Mouse (Mus musculus): ENCODE measurements around the gene Med13l. TPM values are rescaled to one million over a fixed set of nuclear protein-coding genes. Genes with fewer than 3 reads are reported as not detected.

The Med13l gene
- polyA plus RNA-seq, 1 experiment from 2014 or later: 9.8 TPM

GRCm38 (mm10) chr5:118721416-118721815, 160.9 kb downstream of the Med13l start:
- Histone ChIP-seq H3K36me3 (ENCODE audit: control insufficient read depth, insufficient read depth, low read length) (no peaks in the 10 kb centered on the region), H3K27ac (ENCODE audit: low read depth, low read length) (no peak overlapping the region), H3K4me1 (ENCODE audit: control insufficient read depth, insufficient read depth, low read length) (peaks cover 6% of the 10 kb centered on the region; the same call in 1 of the 2 replicates), H3K9ac (ENCODE audit: low read length) (no peak overlapping the region), H3K9me3 (ENCODE audit: control insufficient read depth, low read length) (no peaks in the 10 kb centered on the region), H3K27me3 (ENCODE audit: control insufficient read depth, insufficient read depth, low read length) (no peaks in the 10 kb centered on the region), H3K4me3 (ENCODE audit: low read depth, low read length) (no peak overlapping the region), H3K4me2 (no peak overlapping the region)
- 92% methylated on average over 12 of the region's 12 CpGs for WGBS
- no peak for ATAC-seq (ENCODE audit: low FRiP score)
- DNase-seq (ENCODE audit: low spot score, missing footprints): no peak

- 92% methylated on average over 5 of the region's 5 CpGs for WGBS
- ATAC-seq (ENCODE audit: low FRiP score): no peak
- H3K36me3 ChIP-seq (ENCODE audit: control insufficient read depth, insufficient read depth, low read length): no peaks in the 10 kb centered on the region
Observed at GRCm38 (mm10) chr5:118721848-118722247, 161.4 kb downstream of the Med13l start.

GRCm38 (mm10) chr5:118722456-118722855, 162.0 kb downstream of the Med13l start:
- WGBS: 76% methylated on average over 3 of the region's 3 CpGs
- H3K4me3 ChIP-seq (ENCODE audit: low read depth, low read length): no peak overlapping the region
- H3K4me2 ChIP-seq: no peak overlapping the region
- no peaks in the 10 kb centered on the region for H3K27me3 ChIP-seq (ENCODE audit: control insufficient read depth, insufficient read depth, low read length)
- no peak for DNase-seq (ENCODE audit: low spot score, missing footprints)
- H3K27ac ChIP-seq (ENCODE audit: low read depth, low read length): no peak overlapping the region
- H3K36me3 ChIP-seq (ENCODE audit: control insufficient read depth, insufficient read depth, low read length): no peaks in the 10 kb centered on the region
- H3K9me3 ChIP-seq (ENCODE audit: control insufficient read depth, low read length): no peaks in the 10 kb centered on the region
- H3K9ac ChIP-seq (ENCODE audit: low read length): no peak overlapping the region
- no peaks in the 10 kb centered on the region for H3K4me1 ChIP-seq (ENCODE audit: control insufficient read depth, insufficient read depth, low read length)
- ATAC-seq (ENCODE audit: low FRiP score): no peak

More at GRCm38 (mm10) chr5:118721848-118722247, 161.4 kb downstream of the Med13l start:
- no peak for DNase-seq (ENCODE audit: low spot score, missing footprints)
- no peak overlapping the region for H3K27ac ChIP-seq (ENCODE audit: low read depth, low read length)
- no peak overlapping the region for H3K4me2 ChIP-seq
- H3K4me1 ChIP-seq (ENCODE audit: control insufficient read depth, insufficient read depth, low read length): 0 out of 2 replicates have a peak, but pooled peaks cover 2% of the 10 kb centered on the region
- H3K9ac ChIP-seq (ENCODE audit: low read length): no peak overlapping the region
- H3K9me3 ChIP-seq (ENCODE audit: control insufficient read depth, low read length): no peaks in the 10 kb centered on the region
- no peak overlapping the region for H3K4me3 ChIP-seq (ENCODE audit: low read depth, low read length)
- H3K27me3 ChIP-seq (ENCODE audit: control insufficient read depth, insufficient read depth, low read length): no peaks in the 10 kb centered on the region

- DNase-seq (ENCODE audit: low spot score, missing footprints) (no peak), ATAC-seq (ENCODE audit: low FRiP score) (no peak)
- Histone ChIP-seq H3K27me3 (ENCODE audit: control insufficient read depth, insufficient read depth, low read length) (no peaks in the 10 kb centered on the region), H3K4me1 (ENCODE audit: control insufficient read depth, insufficient read depth, low read length) (no peaks in the 10 kb centered on the region), H3K4me3 (ENCODE audit: low read depth, low read length) (no peak overlapping the region), H3K4me2 (no peak overlapping the region), H3K9me3 (ENCODE audit: control insufficient read depth, low read length) (no peaks in the 10 kb centered on the region), H3K36me3 (ENCODE audit: control insufficient read depth, insufficient read depth, low read length) (peaks cover 13% of the 10 kb centered on the region), H3K9ac (ENCODE audit: low read length) (no peak overlapping the region), H3K27ac (ENCODE audit: low read depth, low read length) (no peak overlapping the region)
- WGBS: 74% methylated on average over 6 of the region's 6 CpGs
Observed at GRCm38 (mm10) chr5:118725425-118725824, 164.9 kb downstream of the Med13l start.

DNA sequence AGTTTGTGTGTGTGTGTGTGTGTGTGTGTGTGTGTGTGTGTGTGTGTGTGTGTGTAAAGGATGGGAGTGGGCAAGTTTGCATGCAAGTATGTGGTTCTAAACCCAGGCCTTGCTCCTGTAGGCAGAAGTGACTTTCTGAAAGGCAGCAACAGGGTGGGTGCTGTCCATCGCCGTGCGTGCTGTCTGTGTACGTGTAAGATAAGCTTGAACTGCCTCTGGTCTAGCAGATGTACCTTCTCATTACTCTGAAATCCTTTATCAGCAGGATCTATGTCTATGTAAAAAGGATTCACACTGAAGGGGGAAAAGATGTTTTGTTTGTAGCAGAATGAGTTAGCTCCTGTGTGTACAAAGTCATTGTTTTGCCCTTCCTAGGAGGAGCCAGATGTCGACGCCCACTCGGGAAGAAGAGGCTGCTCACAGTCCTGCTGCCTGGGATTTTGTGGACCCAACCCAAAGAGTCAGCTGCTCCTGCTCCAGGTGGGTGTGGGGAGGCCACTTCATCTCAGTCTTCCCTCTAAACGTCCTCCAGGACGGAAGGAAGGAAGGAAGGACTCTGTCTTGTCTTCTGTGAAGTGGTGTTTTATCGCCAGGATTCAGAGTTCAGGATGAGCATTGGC, 165.5 kb downstream of the Med13l start:
- H3K4me1 ChIP-seq (ENCODE audit: control insufficient read depth, insufficient read depth, low read length): no peaks in the 10 kb centered on the region
- H3K27ac ChIP-seq (ENCODE audit: low read depth, low read length): no peak overlapping the region
- no peak overlapping the region for H3K4me3 ChIP-seq (ENCODE audit: low read depth, low read length)
- no peaks in the 10 kb centered on the region for H3K9me3 ChIP-seq (ENCODE audit: control insufficient read depth, low read length)
- ATAC-seq (ENCODE audit: low FRiP score) (no peak), DNase-seq (ENCODE audit: low spot score, missing footprints) (no peak)
- no peak overlapping the region for H3K4me2 ChIP-seq
- no peak overlapping the region for H3K9ac ChIP-seq (ENCODE audit: low read length)
- H3K27me3 ChIP-seq (ENCODE audit: control insufficient read depth, insufficient read depth, low read length): no peaks in the 10 kb centered on the region
- WGBS: 83% methylated on average over 10 of the region's 10 CpGs
- H3K36me3 ChIP-seq (ENCODE audit: control insufficient read depth, insufficient read depth, low read length): peaks cover 13% of the 10 kb centered on the region

- DNase-seq (ENCODE audit: low spot score, missing footprints): no peak
- Histone ChIP-seq H3K9ac (ENCODE audit: low read length) (no peak overlapping the region), H3K4me1 (ENCODE audit: control insufficient read depth, insufficient read depth, low read length) (no peaks in the 10 kb centered on the region), H3K9me3 (ENCODE audit: control insufficient read depth, low read length) (no peaks in the 10 kb centered on the region), H3K4me2 (no peak overlapping the region), H3K27me3 (ENCODE audit: control insufficient read depth, insufficient read depth, low read length) (no peaks in the 10 kb centered on the region), H3K36me3 (ENCODE audit: control insufficient read depth, insufficient read depth, low read length) (peaks cover 13% of the 10 kb centered on the region), H3K27ac (ENCODE audit: low read depth, low read length) (no peak overlapping the region), H3K4me3 (ENCODE audit: low read depth, low read length) (no peak overlapping the region)
- ATAC-seq (ENCODE audit: low FRiP score): no peak
- 95% methylated on average over 16 of the region's 16 CpGs for WGBS
Observed at GRCm38 (mm10) chr5:118727336-118727735, 166.9 kb downstream of the Med13l start.

DNA sequence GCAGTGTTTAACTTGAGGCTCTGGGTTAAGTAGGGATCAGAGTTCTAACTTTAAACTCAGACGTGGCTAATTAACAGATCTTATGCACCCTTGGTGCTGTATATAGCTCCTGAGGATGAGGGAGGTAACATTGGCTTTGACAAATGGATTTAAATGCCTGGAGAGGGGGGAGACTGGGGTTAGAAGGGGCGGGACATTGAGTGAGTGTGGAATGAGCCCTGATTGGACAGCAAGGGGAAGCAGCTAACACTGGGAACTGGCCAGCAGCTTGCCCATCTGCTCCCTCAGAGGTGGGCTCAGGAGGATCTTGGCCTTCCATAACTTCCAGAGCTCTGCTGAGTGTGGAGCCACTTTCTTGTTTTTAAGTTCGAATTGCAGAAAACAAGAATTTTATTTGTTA, 171.7 kb downstream of the Med13l start:
- no peaks in the 10 kb centered on the region for H3K4me1 ChIP-seq (ENCODE audit: control insufficient read depth, insufficient read depth, low read length)
- DNase-seq (ENCODE audit: low spot score, missing footprints): peak; percentile 85
- no peaks in the 10 kb centered on the region for H3K27me3 ChIP-seq (ENCODE audit: control insufficient read depth, insufficient read depth, low read length)
- WGBS: 57% methylated on average over 3 of the region's 3 CpGs
- no peaks in the 10 kb centered on the region for H3K9me3 ChIP-seq (ENCODE audit: control insufficient read depth, low read length)
- no peak overlapping the region for H3K4me3 ChIP-seq (ENCODE audit: low read depth, low read length)
- no peak overlapping the region for H3K4me2 ChIP-seq
- H3K36me3 ChIP-seq (ENCODE audit: control insufficient read depth, insufficient read depth, low read length): peaks cover 25% of the 10 kb centered on the region
- ATAC-seq (ENCODE audit: low FRiP score): peak; percentile 50; the same call in 1 of the 2 replicates
- H3K27ac ChIP-seq (ENCODE audit: low read depth, low read length): no peak overlapping the region
- H3K9ac ChIP-seq (ENCODE audit: low read length): no peak overlapping the region

- H3K27ac ChIP-seq (ENCODE audit: low read depth, low read length): no peak overlapping the region
- H3K36me3 ChIP-seq (ENCODE audit: control insufficient read depth, insufficient read depth, low read length): peaks cover 24% of the 10 kb centered on the region
- no peak overlapping the region for H3K4me3 ChIP-seq (ENCODE audit: low read depth, low read length)
- no peaks in the 10 kb centered on the region for H3K27me3 ChIP-seq (ENCODE audit: control insufficient read depth, insufficient read depth, low read length)
- WGBS: 89% methylated on average over 8 of the region's 8 CpGs
- H3K9ac ChIP-seq (ENCODE audit: low read length): no peak overlapping the region
- H3K9me3 ChIP-seq (ENCODE audit: control insufficient read depth, low read length): no peaks in the 10 kb centered on the region
- H3K4me1 ChIP-seq (ENCODE audit: control insufficient read depth, insufficient read depth, low read length): no peaks in the 10 kb centered on the region
- H3K4me2 ChIP-seq: no peak overlapping the region
- ATAC-seq (ENCODE audit: low FRiP score) (no peak), DNase-seq (ENCODE audit: low spot score, missing footprints) (no peak)
Observed at GRCm38 (mm10) chr5:118732651-118733050, 172.2 kb downstream of the Med13l start.

DNA sequence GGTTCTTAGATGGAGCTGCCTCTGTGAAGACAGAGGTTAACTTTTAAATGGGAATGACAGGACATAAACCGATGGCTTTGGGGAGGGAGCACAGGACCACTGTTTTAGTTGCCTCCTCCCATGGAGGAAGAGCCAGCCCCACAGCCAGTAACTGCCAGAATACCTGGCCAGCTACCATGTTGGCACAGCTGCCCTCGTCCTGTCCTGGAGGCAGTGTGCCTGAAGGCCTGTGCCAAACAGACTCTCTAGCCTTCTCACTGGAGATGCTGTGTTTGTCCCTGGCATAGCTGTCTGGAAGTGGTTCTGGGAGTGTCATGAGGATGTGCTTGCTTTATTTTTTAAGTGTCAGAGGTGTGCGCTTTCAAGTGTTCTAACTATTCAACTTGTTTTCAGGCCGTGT, 173.1 kb downstream of the Med13l start:
- no peak for ATAC-seq (ENCODE audit: low FRiP score)
- Histone ChIP-seq H3K27me3 (ENCODE audit: control insufficient read depth, insufficient read depth, low read length) (no peaks in the 10 kb centered on the region), H3K4me1 (ENCODE audit: control insufficient read depth, insufficient read depth, low read length) (no peaks in the 10 kb centered on the region), H3K36me3 (ENCODE audit: control insufficient read depth, insufficient read depth, low read length) (peaks cover 19% of the 10 kb centered on the region), H3K4me3 (ENCODE audit: low read depth, low read length) (no peak overlapping the region), H3K4me2 (no peak overlapping the region), H3K27ac (ENCODE audit: low read depth, low read length) (no peak overlapping the region), H3K9ac (ENCODE audit: low read length) (no peak overlapping the region), H3K9me3 (ENCODE audit: control insufficient read depth, low read length) (no peaks in the 10 kb centered on the region)
- WGBS: 95% methylated on average over 4 of the region's 4 CpGs
- no peak for DNase-seq (ENCODE audit: low spot score, missing footprints)

Data from midbrain, embryonic 11.5 days (tissue).